Mouse (Mus musculus) liver, embryonic 14 days (tissue): ENCODE results near the gene 5530401A14Rik. TPM values are rescaled to one million over a fixed set of nuclear protein-coding genes. Genes with fewer than 3 reads are reported as not detected.

ENCODE experiments used
- polyA plus RNA-seq: library from polyadenylated mRNA; depleted of rRNA; stranded (reverse); fragments of >200 nt; gene quantifications from 2 replicates; pipeline ENCODE4 v1.2.3, GENCODE M21; 2012; rRNA removed

5530401A14Rik gene
- polyA plus RNA-seq: not detected in 2 replicates

DNA sequence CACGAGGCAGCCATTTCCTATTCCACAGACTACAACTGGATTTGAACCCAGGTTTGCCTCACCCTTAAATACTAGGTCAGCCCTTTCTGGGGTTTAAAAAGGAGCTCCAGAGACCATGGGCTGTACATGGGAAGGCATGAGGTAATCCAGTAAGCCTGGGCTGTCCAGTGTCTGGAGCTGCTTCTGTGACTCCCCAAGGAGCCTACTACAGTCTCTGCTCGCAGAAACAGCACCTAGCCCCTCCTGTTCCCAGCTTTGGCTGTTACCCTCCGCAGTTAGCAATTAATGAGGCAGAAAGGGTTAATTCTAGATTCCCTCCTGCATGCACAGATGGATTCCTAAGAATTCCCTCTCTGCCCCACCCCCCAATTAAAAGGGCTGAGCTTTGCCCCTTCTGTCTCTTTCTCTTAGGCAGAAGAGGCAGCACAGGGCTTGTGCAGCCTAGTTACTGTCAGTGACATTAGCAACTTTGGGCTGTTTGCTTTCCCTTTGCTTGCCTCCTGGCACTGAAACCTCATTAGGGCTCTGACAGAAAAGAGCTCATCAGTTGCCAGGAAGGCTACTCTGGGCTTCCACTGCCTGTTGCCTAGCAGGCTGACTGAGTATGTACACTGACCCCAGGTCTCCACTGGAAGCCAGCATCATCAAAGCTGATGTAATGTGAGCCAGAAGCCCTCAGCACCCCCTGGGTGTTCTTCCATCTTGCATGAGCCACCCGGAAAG lies at the start of gene 5530401A14Rik:
5530401A14Rik (plus strand) TSS at position 424 of the 723 bp plus-strand sequence.

Other genes starting within 250 kb of the 5530401A14Rik start
- gene Asic2, start 107.8 kb downstream of the 5530401A14Rik start, polyA plus RNA-seq: 0.01 TPM in 1 of 2 replicates, not detected in the other
- 1.1 and 1.3 TPM in 2 replicates for gene Ccl2, start 174.9 kb downstream of the 5530401A14Rik start, polyA plus RNA-seq
- gene Gm17268, start 177.9 kb downstream of the 5530401A14Rik start, polyA plus RNA-seq: not detected in 2 replicates
- gene Ccl7, start 185.0 kb downstream of the 5530401A14Rik start, polyA plus RNA-seq: 0.16 and 0.27 TPM in 2 replicates
- 0.18 TPM in 1 of 2 replicates, not detected in the other for gene Ccl11, start 197.2 kb downstream of the 5530401A14Rik start, polyA plus RNA-seq
- 0.47 and 0.70 TPM in 2 replicates for gene Ccl12, start 241.2 kb downstream of the 5530401A14Rik start, polyA plus RNA-seq